Mouse (Mus musculus): ENCODE measurements around the gene Ddr2.
A peak's percentile ranks its signal among the peaks of the same experiment; 100 is the strongest.

Gene Ddr2

DNA sequence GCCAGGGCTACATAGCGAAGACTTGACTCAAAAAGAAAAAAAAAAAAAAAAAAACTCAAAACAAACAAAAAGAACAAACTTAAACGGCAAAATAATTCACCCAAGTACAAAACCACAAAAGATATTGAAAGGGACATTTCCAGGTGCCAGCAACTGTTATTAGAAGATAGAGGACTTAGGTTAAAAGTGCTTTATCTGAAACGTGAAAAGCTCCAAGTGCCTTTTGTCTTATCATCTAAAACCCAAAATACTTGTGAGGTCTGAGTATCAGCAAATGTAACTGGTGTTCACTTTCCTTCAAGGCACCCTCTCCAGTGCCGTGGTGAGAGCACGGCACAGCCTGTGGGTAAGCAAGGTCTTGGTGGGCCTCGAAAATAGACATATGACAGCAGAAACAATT is 38.0 kb upstream of the Ddr2 start:
- Histone ChIP-seq H3K27me3 (ENCODE audit: insufficient read depth, low read length) (no peaks in the 10 kb centered on the region), H3K9me3 (ENCODE audit: low read length) (no peaks in the 10 kb centered on the region), H3K4me3 (replicated peaks; ENCODE audit: low read length) (no peak overlapping the region), H3K36me3 (ENCODE audit: insufficient read depth, low read length) (peaks cover 17% of the 10 kb centered on the region), H3K4me1 (replicated peaks; ENCODE audit: low read depth, low read length) (peaks cover 5% of the 10 kb centered on the region; the same call in 1 of the 2 replicates)
- TF ChIP-seq POU5F1 (IDR thresholded peaks at IDR 0.05; ENCODE audit: borderline replicate concordance, low read length): no peak

- TF ChIP-seq CTCF (conservative IDR thresholded peaks at IDR 0.05; ENCODE audit: low read length): no peak
- TF ChIP-seq POU5F1 (IDR thresholded peaks at IDR 0.05; ENCODE audit: borderline replicate concordance, low read length): no peak
- TF ChIP-seq NANOG (IDR thresholded peaks at IDR 0.05; ENCODE audit: borderline replicate concordance, low read length): no peak
- no peaks in the 10 kb centered on the region for H3K27me3 ChIP-seq (ENCODE audit: insufficient read depth, low read length)
- no peaks in the 10 kb centered on the region for H3K9me3 ChIP-seq (ENCODE audit: low read length)
- H3K4me3 ChIP-seq (replicated peaks; ENCODE audit: low read length): no peak overlapping the region
- peaks cover 17% of the 10 kb centered on the region for H3K36me3 ChIP-seq (ENCODE audit: insufficient read depth, low read length)
- peaks cover 5% of the 10 kb centered on the region; the same call in 1 of the 2 replicates for H3K4me1 ChIP-seq (replicated peaks; ENCODE audit: low read depth, low read length)
Measured at GRCm38 (mm10) chr1:170147651-170148448, 37.3 kb upstream of the Ddr2 start.

- peaks cover 23% of the 10 kb centered on the region for H3K36me3 ChIP-seq (ENCODE audit: insufficient read depth, low read length)
- TF ChIP-seq NANOG (IDR thresholded peaks at IDR 0.05; ENCODE audit: borderline replicate concordance, low read length) (no peak), CTCF (conservative IDR thresholded peaks at IDR 0.05; ENCODE audit: low read length) (no peak)
- H3K9me3 ChIP-seq (ENCODE audit: low read length): no peaks in the 10 kb centered on the region
- H3K4me3 ChIP-seq (replicated peaks; ENCODE audit: low read length): no peak overlapping the region
- peaks cover 5% of the 10 kb centered on the region; the same call in 1 of the 2 replicates for H3K4me1 ChIP-seq (replicated peaks; ENCODE audit: low read depth, low read length)
- no peaks in the 10 kb centered on the region for H3K27me3 ChIP-seq (ENCODE audit: insufficient read depth, low read length)
Measured at GRCm38 (mm10) chr1:170145606-170146005, 35.0 kb upstream of the Ddr2 start.

- no peaks in the 10 kb centered on the region for H3K4me1 ChIP-seq (replicated peaks; ENCODE audit: low read depth, low read length)
- no peaks in the 10 kb centered on the region for H3K9me3 ChIP-seq (ENCODE audit: low read length)
- no peak overlapping the region for H3K4me3 ChIP-seq (replicated peaks; ENCODE audit: low read length)
- no peaks in the 10 kb centered on the region for H3K27me3 ChIP-seq (ENCODE audit: insufficient read depth, low read length)
- TF ChIP-seq NANOG (IDR thresholded peaks at IDR 0.05; ENCODE audit: borderline replicate concordance, low read length): no peak
- TF ChIP-seq POU5F1 (IDR thresholded peaks at IDR 0.05; ENCODE audit: borderline replicate concordance, low read length): no peak
- no peak for TF ChIP-seq CTCF (conservative IDR thresholded peaks at IDR 0.05; ENCODE audit: low read length)
- peaks cover 8% of the 10 kb centered on the region; the same call in 1 of the 2 replicates for H3K36me3 ChIP-seq (ENCODE audit: insufficient read depth, low read length)
Measured at GRCm38 (mm10) chr1:170142256-170142871, 31.8 kb upstream of the Ddr2 start.

- no peak for TF ChIP-seq NANOG (IDR thresholded peaks at IDR 0.05; ENCODE audit: borderline replicate concordance, low read length)
- TF ChIP-seq POU5F1 (IDR thresholded peaks at IDR 0.05; ENCODE audit: borderline replicate concordance, low read length): no peak
- no peak for TF ChIP-seq CTCF (conservative IDR thresholded peaks at IDR 0.05; ENCODE audit: low read length)
- Histone ChIP-seq H3K4me1 (replicated peaks; ENCODE audit: low read depth, low read length) (no peaks in the 10 kb centered on the region), H3K27me3 (ENCODE audit: insufficient read depth, low read length) (no peaks in the 10 kb centered on the region)
Measured at GRCm38 (mm10) chr1:170141626-170142025, 31.1 kb upstream of the Ddr2 start.

DNA sequence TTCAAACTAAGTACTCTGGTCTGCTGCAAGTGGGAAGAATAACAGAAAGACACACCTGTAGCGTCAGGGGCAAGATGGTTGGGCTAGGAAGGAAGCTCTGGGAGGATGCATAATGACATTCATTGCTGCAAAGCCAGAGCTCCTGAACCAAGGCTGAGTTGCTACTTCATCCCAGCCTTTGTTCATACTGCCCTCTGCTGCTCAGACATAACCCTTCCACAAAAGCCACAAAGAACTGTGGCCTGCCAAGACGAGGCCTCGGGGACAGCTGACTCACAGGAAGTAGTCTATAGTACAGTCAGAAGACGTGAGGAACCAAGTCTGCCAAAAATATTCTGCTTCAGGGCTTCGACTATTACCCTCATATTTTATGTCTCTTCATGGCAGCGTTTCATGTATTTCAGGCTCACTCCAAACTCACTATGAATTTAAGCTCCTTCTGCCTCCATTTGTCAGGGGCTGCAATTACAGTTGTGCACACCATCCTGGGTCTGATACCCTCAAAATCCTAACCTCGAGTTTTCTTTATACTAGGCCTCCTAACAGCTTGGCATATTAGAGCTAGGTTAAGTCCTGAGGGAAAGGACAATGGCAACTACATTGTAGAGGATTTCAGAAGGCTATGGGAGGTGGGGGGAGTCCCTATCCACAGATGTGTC is 25.9 kb upstream of the Ddr2 start:
- H3K4me3 ChIP-seq (replicated peaks; ENCODE audit: low read length): no peak overlapping the region
- H3K27me3 ChIP-seq (ENCODE audit: insufficient read depth, low read length): no peaks in the 10 kb centered on the region
- no peaks in the 10 kb centered on the region for H3K36me3 ChIP-seq (ENCODE audit: insufficient read depth, low read length)
- TF ChIP-seq CTCF (conservative IDR thresholded peaks at IDR 0.05; ENCODE audit: low read length) (peak; percentile 25; the same call in 1 of the 2 replicates), NANOG (IDR thresholded peaks at IDR 0.05; ENCODE audit: borderline replicate concordance, low read length) (no peak), POU5F1 (IDR thresholded peaks at IDR 0.05; ENCODE audit: borderline replicate concordance, low read length) (no peak)
- H3K9me3 ChIP-seq (ENCODE audit: low read length): no peaks in the 10 kb centered on the region
- H3K4me1 ChIP-seq (replicated peaks; ENCODE audit: low read depth, low read length): no peaks in the 10 kb centered on the region

More at GRCm38 (mm10) chr1:170141626-170142025, 31.1 kb upstream of the Ddr2 start:
- H3K9me3 ChIP-seq (ENCODE audit: low read length): no peaks in the 10 kb centered on the region
- H3K4me3 ChIP-seq (replicated peaks; ENCODE audit: low read length): no peak overlapping the region
- H3K36me3 ChIP-seq (ENCODE audit: insufficient read depth, low read length): peaks cover 8% of the 10 kb centered on the region; the same call in 1 of the 2 replicates

- Histone ChIP-seq H3K36me3 (ENCODE audit: insufficient read depth, low read length) (no peaks in the 10 kb centered on the region), H3K9me3 (ENCODE audit: low read length) (no peaks in the 10 kb centered on the region), H3K4me1 (replicated peaks; ENCODE audit: low read depth, low read length) (no peaks in the 10 kb centered on the region), H3K27me3 (ENCODE audit: insufficient read depth, low read length) (no peaks in the 10 kb centered on the region), H3K4me3 (replicated peaks; ENCODE audit: low read length) (no peak overlapping the region)
- TF ChIP-seq NANOG (IDR thresholded peaks at IDR 0.05; ENCODE audit: borderline replicate concordance, low read length) (no peak), POU5F1 (IDR thresholded peaks at IDR 0.05; ENCODE audit: borderline replicate concordance, low read length) (no peak), CTCF (conservative IDR thresholded peaks at IDR 0.05; ENCODE audit: low read length) (no peak)
Measured at GRCm38 (mm10) chr1:170134264-170134663, 23.7 kb upstream of the Ddr2 start.

DNA sequence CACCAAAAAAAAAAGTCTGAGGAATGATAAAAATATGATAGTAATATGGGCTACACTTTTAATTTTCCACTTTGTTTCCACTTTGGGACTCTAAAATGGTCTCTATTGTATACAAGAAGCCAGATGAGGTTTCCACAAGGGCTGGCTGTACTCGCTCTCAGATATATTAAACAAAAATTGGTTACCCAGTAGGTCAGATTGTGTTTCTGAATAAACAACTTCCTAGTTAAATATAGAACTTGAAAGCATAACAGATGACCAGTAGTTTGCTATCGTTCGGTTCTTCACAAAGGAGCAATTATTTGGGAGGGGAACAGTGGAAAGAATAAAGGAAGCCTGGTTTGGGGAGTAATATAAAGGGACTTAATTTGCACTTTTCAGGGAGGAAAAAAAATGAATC is 20.4 kb upstream of the Ddr2 start:
- Histone ChIP-seq H3K4me3 (replicated peaks; ENCODE audit: low read length) (no peak overlapping the region), H3K36me3 (ENCODE audit: insufficient read depth, low read length) (no peaks in the 10 kb centered on the region), H3K27me3 (ENCODE audit: insufficient read depth, low read length) (no peaks in the 10 kb centered on the region), H3K4me1 (replicated peaks; ENCODE audit: low read depth, low read length) (no peaks in the 10 kb centered on the region), H3K9me3 (ENCODE audit: low read length) (no peaks in the 10 kb centered on the region)
- TF ChIP-seq POU5F1 (IDR thresholded peaks at IDR 0.05; ENCODE audit: borderline replicate concordance, low read length) (no peak), NANOG (IDR thresholded peaks at IDR 0.05; ENCODE audit: borderline replicate concordance, low read length) (no peak), CTCF (conservative IDR thresholded peaks at IDR 0.05; ENCODE audit: low read length) (no peak)
